Mouse (Mus musculus) heart, adult 11 months (tissue): Measurements from ENCODE around the gene Gm4450.
"Not testable (repeated sequence)": the region's sequence is repeated elsewhere in the genome, so short reads cannot be mapped to it uniquely, and the experiment has no call there.

Experiments
- DNase-seq: peaks from one replicate; pipeline ENCODE4 v3.0.0; 2022

Gene Gm4450

DNA sequence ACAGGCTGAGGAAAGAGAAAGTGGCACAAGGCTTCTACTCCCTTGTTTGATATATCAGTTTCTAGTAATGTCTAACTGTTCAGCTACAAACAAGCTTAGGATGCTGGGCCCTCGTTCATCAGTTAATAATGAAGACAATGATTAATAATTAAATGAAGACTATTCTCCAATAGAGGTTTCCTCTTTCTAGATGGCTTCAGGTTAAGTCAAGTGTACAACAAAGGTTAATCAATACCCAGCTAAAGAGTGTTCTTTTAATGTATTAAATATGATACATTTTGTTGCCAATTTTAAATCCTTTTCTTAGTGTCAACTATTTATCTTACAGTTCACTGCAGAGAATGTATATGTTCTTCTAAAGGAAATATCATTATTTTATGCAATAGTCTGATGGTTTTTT is at the start of gene Gm4450:
Gene Gm4450 (minus strand): TSS at position 101 of the 400 bp plus-strand sequence.
- DNase-seq: not testable (repeated sequence)

DNA sequence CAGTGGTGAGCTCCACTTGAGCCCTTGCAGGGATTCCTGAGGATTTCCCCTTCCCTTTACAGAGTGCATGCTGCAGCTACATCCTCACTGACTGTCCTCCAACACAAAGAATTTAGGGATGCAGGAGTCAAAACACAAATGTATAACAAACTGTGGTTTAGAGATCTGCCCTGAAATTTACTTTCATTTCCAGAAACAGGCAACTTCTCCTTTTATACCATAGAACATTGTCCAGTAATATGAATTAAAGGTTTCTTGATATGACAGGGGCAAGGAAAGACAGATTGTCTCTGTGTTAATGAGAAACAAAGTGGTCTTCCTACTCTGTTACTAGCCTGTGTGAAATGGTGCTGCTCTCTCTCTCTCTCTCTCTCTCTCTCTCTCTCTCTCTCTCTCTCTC is 40.5 kb upstream of the Gm4450 start:
- not testable (repeated sequence) for DNase-seq

DNA sequence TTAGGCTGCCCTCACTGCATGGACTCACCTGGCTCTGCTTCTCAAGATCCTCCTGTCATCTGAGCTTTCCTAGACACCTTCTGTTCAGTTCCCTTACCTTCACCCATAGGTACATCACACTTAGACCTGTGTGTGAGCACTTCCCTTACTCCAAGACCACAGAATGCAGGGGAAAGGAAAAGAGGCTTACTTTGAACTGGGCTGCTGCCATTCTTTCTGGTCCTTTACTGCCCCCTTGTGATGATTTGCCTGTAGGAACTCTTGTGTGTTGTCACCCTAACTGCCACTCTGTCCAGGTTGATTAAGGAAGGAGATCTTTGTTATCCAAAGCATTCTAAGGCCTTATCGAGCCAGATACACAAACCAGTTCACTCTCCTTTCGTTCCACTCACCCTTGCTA is 39.8 kb upstream of the Gm4450 start:
- not testable (repeated sequence) for DNase-seq

DNA sequence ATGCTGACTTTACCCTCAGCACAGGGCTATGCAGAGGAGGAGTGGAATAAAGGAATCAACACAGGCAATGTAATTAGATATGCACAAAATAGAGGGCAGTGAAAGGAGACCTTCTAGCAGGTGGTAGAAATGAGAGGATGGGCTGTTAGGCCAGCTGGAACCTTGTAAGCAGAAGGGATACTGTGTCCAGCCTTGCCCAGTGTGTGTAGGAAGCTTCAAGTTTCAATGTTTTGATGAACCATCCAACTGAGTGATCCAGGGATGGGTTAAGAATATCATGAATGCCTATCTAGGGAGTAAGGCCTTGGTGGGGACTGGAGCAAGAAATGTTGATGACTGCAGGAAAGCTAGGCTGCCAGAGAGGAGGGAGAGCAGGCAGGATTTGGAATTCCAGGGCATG is 38.1 kb upstream of the Gm4450 start:
- DNase-seq: not testable (repeated sequence)

DNA sequence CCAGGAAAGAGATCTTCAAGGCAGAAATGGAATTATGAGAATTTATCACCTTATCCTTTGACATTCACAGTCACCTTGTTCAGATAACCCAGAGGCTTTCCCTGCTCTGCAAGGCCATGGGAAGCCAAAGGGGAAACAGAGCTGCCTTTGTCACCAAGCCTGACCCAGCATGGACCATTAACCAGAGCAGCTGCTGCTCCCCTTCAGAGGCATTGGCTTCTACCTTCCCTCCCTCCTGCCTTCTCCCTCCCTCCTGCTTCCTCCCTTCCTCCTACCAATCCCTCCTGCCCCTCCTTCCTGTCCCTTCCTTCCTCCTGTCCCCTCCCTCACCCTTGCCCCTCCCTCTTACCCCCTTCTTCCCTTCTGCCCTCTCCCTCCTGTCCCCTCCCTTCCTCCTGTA is 37.3 kb upstream of the Gm4450 start:
- not testable (repeated sequence) for DNase-seq

DNA sequence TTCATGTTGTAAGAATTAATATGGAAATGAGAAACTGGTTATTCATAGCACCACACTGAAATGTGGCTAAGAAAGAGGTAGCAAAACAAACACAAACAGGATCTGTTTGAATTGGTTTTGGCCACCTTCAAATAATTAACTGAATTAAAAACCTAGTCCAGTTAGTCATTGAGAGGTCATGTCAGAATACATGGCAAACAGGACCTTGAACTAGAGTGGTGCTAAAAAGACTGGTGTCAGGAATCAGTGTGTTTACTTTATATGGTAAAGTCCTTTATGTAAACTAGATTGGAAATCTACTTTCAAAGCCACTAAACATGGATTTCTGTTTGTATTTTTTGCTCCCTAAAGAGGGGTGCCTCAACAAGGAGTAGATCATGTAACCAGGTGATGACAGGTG is 14.6 kb upstream of the Gm4450 start:
- not testable (repeated sequence) for DNase-seq

DNA sequence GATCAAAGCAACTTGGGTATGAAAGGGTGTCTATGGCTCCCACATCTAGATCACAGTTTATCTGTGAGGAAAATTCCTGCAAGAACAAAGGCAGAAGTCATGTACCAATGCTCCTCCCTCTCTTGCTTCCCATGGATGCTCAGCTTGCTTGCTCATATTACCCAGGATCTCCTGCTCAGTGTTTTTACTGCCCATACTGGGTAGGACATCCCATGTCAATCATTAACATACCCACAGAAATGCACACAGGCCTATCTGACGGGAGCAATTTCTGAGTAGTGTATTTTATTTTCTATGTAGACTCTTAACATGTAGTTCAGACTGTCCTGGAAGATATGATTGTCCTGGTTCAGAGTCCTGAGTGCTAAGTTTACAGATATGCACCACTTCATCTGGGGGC is 14.1 kb upstream of the Gm4450 start:
- not testable (repeated sequence) for DNase-seq

DNA sequence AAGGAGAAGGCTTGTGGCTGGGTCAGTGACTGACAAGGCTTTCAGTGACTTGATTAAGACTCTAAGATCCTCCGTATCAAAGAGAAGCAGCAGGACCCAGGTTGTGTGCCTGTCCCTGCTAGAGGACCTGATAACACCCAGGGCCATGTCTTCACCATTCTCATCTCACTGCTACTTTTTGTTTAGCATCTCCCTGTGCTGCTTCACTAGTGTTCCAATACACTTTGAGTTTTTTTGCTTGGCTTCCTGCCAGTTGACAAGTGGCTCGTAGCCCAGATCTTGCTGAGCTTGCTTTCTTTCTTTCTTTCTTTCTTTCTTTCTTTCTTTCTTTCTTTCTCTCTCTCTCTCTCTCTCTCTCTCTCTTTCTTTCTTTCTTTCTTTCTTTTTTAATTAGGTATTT is 12.4 kb upstream of the Gm4450 start:
- not testable (repeated sequence) for DNase-seq

DNA sequence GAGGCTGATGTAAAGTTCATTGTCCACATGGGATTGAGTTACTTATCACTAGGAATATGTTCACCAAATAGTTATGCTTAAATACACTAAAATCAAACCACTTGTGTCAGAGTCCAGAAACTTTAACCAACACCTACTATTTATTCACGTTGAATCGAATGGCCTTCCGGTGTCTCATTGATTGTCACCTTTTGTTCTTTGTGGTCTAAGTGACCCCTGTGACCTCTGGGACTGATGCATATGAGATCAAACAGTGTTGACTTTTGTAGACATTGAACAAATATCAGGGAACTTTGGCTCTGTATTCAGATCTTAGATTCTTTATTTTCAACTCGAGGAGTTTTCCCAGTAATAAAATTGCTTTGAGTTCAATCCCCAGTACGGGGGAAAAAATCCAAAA is 3.1 kb downstream of the Gm4450 start:
- not testable (repeated sequence) for DNase-seq

DNA sequence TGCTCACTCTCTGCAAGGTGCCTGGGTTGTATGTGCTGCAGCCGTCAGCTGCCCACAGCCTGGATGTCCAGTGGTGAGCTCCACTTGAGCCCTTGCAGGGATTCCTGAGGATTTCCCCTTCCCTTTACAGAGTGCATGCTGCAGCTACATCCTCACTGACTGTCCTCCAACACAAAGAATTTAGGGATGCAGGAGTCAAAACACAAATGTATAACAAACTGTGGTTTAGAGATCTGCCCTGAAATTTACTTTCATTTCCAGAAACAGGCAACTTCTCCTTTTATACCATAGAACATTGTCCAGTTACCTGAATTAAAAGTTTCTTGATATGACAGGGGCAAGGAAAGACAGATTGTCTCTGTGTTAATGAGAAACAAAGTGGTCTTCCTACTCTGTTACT is 13.0 kb downstream of the Gm4450 start:
- DNase-seq: not testable (repeated sequence)

DNA sequence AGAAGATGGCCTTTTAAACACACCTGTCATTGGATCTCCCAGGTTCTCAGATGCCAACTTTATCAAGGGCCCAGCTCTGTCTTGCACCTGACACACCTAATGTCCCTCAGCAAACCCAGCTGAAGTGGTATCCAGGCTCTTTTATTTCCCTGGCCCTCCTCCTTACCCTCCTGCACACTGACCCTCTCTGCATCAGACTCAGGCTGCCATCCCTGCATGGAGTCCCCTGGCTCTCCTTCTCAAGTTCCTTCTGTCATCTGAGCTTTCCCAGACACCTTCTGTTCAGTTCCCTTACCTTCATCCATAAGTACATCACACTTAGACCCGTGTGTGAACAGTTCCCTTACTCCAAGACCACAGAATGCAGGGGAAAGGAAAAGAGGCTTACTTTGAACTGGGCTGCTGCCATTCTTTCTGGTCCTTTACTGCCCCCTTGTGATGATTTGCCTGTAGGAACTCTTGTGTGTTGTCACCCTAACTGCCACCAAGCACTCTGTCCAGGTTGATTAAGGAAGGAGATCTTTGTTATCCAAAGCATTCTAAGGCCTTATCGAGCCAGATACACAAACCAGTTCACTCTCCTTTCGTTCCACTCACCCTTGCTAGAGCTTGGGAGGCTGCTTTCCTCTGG is 13.7 kb downstream of the Gm4450 start:
- peak; percentile 78 for DNase-seq

DNA sequence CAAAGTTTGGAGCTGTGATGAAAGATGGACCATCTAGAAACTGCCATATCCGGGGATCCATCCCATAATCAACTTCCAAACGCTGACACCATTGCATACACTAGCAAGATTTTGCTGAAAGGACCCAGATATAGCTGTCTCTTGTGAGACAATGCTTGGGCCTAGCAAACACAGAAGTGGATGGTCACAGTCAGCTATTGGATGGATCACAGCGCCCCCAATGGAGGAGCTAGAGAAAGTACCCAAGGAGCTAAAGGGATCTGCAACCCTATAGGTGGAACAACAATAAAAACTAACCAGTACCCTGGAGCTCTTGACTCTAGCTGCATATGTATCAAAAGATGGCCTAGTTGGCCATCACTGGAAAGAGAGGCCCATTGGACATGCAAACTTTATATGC is 14.7 kb downstream of the Gm4450 start:
- DNase-seq: peak; percentile 5

DNA sequence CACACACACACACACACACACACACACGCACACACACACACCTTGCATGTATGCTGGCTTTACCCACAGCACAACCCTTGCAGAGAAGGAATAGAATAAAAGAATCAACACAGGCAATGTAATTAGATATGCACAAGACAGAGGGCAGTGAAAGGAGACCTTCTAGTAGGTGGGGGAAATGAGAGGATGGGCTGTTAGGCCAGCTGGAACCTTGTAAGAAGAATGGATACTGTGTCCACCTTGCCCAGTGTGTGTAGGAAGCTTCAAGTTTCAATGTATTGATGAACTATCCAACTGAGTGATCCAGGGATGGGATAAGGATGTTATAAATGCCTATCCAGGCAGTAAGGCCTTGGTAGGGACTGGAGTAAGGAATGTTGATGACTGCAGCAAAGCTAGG is 21.9 kb downstream of the Gm4450 start:
- peak; percentile 33 for DNase-seq

DNA sequence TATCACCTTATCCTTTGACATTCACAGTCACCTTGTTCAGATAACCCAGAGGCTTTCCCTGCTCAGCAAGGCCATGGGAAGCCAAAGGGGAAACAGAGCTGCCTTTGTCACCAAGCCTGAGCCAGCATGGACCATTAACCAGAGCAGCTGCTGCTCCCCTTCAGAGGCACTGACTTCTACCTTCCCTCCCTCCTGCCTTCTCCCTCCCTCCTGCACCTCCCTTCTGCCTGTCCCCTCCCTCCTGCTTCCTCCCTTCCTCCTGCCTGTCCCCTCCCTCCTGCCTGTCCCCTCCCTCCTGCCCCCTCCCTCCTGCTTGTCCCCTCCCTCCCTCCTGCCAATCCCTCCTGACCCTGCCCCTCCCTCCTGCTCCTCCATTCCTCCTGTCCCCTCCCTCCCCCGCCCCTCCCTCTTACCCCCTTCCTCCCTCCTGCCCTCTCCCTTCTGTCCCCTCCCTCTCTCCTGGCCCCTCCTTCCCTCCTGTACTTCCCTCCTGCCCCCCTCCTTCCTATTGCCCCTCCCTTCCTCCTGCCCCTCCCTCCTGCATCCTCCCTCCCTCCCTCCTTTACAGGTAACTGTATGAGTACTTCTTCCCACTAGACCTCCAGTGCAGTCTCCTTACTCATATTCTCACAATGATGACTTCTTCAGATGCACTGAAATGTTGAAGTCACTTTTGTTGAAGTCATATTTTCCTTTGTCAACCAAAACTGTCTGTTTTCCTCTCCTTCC is 22.7 kb downstream of the Gm4450 start:
- DNase-seq: peak; percentile 16

DNA sequence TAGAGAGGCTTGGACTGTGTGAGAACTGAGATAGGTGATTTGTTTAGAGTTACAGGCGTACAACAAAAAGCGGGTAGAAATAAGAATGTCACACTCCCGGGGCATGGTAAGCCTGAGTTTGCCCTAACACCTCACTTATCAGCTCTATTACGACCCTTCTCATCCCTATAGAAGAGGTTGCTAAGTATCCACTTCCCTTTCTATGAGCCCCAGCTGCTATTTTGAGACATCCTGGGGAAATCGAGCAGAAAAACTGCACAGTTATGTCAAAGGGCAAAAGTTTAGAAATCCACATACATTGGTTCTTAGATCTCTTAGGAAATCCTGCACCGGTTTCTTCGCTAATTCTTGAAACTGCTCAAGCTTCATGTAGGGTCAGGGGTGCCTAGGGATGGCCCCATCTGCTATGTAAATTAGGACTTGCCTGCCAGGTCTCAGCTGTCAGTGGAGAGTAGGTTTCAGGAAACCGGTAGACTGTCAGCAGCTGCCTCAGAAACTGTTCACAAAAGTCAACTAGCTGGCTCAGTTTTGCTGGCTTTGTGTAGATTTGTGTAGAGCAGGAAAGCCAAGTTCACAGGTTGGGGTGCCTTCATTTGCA is 27.9 kb downstream of the Gm4450 start:
- peak; percentile 73 for DNase-seq

DNA sequence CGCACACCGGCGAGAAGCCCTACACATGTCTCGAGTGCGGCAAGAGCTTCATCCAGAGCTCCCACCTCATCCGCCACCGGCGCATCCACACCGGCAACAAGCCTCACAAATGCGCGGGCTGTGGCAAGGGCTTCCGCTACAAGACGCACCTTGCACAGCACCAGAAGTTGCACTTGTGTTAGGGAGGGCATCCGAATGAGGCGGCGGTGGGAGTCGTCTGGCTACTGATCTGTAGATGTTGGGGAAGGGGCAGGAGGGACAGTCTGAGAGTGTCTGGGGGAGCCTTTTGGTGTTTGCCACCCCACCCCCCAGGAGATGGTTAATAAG is 28.5 kb downstream of the Gm4450 start:
- DNase-seq: peak; percentile 89

DNA sequence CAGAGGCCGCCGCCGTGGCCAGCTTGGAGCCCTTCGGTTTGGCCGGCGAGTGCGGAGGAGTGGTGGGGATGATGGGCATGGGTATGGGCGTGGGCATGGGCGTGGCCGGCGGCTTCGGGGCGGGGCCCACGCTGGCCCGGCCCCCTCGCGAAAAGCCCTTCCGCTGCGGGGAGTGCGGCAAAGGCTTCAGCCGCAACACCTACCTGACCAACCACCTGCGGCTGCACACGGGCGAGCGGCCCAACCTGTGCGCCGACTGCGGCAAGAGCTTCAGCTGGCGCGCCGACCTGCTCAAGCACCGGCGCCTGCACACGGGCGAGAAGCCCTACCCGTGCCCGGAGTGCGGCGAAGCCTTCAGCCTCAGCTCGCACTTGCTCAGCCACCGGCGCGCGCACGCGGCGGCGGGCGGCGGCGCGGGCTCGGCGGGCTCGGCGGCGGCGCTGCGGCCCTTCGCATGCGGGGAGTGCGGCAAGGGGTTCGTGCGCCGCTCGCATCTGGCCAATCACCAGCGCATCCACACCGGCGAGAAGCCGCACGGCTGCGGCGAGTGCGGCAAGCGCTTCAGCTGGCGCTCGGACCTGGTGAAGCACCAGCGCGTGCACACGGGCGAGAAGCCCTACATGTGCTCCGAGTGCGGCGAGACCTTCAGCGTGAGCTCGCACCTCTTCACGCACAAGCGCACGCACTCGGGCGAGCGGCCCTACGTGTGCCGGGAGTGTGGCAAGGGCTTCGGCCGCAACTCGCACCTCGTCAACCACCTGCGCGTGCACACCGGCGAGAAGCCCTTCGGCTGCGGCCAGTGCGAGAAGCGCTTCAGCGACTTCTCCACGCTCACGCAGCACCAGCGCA is 29.1 kb downstream of the Gm4450 start:
- peak; percentile 96 for DNase-seq

DNA sequence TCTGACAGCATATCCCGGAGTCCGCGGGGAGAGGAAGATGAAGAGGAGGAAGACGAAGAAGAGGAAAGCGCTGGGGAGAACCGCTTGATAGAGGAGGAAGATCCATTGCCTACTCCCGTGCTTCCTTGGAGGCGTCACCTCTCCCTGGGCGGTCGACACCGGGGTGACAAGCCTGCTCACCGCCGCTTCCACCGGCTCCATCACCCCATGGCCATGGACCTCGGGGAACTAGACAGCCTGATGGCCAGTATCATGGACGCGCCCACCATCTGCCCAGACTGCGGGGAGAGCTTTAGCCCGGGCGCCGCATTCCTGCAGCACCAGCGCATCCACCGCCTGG is 29.7 kb downstream of the Gm4450 start:
- no peak for DNase-seq

DNA sequence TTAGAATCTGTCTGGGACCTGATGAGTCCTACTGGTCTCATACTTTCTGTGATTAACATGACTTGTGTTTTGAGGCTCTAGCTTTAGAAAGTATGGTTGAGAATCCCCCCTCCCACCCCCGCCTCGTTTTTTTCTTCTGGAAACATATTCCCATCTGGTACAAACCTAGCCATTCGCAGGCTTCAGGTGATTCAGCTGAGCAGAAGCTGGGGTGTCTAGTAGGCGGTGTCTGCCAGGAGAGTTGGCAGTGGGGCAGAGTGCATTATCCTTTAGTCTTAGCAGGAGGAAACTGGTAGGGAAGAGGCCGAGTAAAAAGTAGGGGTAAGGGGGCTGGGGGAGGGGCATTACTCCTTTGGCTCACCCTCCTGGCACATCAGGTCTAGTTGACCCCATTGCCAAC is 30.2 kb downstream of the Gm4450 start:
- DNase-seq: no peak

DNA sequence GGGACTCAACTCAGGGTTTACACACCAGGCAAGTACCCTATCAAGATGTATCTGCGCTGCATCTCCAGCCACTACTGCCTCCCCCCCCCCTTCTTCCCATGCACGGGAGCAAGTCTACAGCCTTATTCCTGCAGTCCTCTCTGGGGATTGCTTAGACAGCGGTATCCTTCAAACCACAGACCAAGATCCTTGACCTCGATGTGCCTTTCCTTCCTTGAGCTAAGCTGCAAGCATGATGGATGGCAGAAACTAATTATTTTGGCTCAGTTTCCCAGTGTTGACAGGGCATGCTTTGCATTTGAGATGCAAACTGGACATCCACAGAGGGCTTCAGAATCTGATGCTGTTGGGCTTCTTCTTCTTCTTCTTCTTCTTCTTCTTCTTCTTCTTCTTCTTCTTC is 34.0 kb downstream of the Gm4450 start:
- DNase-seq: no peak

DNA sequence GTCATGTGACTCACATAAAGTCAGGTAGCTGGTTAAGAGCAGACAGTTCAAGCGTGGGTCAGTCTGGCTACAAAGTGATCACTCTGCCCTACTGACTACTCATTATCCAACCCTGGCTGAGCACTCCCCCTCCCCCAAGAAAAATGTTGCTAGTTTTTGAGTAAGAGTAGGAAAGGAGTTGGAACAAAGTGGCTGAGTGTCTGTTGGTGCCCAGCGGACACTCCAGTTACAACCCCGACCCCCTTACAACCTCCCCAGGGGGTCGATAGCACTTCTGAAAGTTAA is 37.2 kb downstream of the Gm4450 start:
- DNase-seq: peak; percentile 79

DNA sequence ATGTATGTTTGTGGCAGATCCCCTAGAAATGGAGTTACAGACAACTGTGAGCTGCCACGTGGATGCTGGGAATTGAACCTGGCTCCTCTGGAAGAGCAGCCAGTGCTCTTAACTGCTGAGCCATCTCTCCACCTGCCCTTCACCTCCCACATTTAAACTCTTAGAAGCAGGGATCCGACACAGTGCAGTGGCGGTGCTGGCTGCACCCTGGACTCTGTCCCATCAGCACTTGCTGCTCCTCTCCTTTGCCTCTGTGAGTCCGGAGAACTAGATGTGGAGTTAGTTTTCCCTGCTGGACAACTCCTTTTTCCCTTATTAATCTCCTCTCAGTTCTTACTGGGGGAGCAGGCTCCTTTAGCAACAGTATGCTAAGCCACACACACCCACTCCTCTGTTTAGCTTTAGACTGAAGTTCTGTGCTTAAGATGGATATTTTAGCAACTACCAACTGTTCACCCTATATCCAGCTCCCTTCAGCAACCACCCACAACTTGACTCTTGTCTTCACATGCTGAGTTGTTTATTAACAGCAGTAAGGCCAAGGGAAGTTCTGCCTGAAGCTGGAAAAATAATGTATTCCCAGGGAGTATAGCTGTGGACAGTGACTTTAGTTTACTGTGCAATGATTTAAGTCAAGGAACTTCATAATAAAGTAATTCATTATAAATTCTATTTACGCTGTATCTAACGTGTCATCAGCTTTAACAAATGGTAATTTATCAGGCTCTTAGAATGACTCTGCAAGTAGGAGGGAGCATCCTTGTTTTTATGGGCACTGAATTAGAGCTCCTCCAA is 37.7 kb downstream of the Gm4450 start:
- DNase-seq: peak; percentile 76

DNA sequence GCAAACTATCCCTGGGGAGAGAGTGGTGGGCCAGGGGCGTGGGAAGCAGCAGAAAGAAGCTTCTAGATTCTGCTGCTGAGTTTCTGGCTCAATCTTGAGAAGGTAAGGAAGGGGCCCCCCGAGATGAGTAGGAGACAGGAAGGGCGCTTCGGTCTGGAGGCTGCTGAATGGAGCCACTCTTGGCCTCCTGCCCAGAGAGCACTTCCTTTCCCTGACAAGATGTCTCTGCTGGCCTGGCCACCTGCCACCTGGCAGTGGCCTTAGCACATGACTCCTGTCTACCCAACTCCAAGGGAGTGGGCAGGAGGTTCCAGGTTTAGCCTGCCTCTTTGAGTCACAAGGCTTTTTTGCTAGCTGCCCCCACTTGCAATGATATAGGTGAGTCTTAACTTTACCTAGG is 39.6 kb downstream of the Gm4450 start:
- DNase-seq: peak; percentile 99
